Mouse (Mus musculus): ENCODE measurements around the gene Dstyk. TPM values are rescaled to one million over a fixed set of nuclear protein-coding genes. Genes with fewer than 3 reads are reported as not detected.

Gene Dstyk
- polyA plus RNA-seq, 1 experiment from 2014 or later, result 12.5 TPM

- no peak for ATAC-seq (replicated peaks; ENCODE audit: low FRiP score, low read depth)
Measured at GRCm38 (mm10) chr1:132430818-132431217, 13.5 kb downstream of the Dstyk start.

GRCm38 (mm10) chr1:132431716-132432115 is 14.4 kb downstream of the Dstyk start:
- no peak for DNase-seq (ENCODE audit: low spot score)

More at GRCm38 (mm10) chr1:132430818-132431217, 13.5 kb downstream of the Dstyk start:
- Histone ChIP-seq H3K36me3 (ENCODE audit: insufficient read depth, low read length) (peaks cover 5% of the 10 kb centered on the region; the same call in 1 of the 2 replicates), H3K4me1 (replicated peaks; ENCODE audit: insufficient read depth, low read length) (no peaks in the 10 kb centered on the region; the same call in 1 of the 2 replicates), H3K4me2 (ENCODE audit: low read length) (no peak overlapping the region), H3K4me3 (replicated peaks; ENCODE audit: low read depth, low read length) (no peak overlapping the region), H3K9me3 (replicated peaks; ENCODE audit: low read length) (no peaks in the 10 kb centered on the region), H3K27me3 (ENCODE audit: insufficient read depth, low read length) (no peaks in the 10 kb centered on the region), H3K9ac (ENCODE audit: low read depth, low read length) (no peak overlapping the region), H3K27ac (no peak overlapping the region)
- TF ChIP-seq CTCF (IDR thresholded peaks at IDR 0.05; ENCODE audit: low read depth), result no peak
- DNase-seq (ENCODE audit: low spot score), result no peak
- WGBS, result 44% methylated on average over 3 of the region's 3 CpGs

GRCm38 (mm10) chr1:132433349-132433748 is 16.0 kb downstream of the Dstyk start:
- Histone ChIP-seq H3K36me3 (ENCODE audit: insufficient read depth, low read length) (peaks cover 8% of the 10 kb centered on the region; the same call in 1 of the 2 replicates), H3K4me2 (ENCODE audit: low read length) (no peak overlapping the region), H3K4me3 (replicated peaks; ENCODE audit: low read depth, low read length) (no peak overlapping the region), H3K9me3 (replicated peaks; ENCODE audit: low read length) (no peaks in the 10 kb centered on the region), H3K27ac (no peak overlapping the region), H3K27me3 (ENCODE audit: insufficient read depth, low read length) (no peaks in the 10 kb centered on the region), H3K9ac (ENCODE audit: low read depth, low read length) (no peak overlapping the region), H3K4me1 (replicated peaks; ENCODE audit: insufficient read depth, low read length) (no peaks in the 10 kb centered on the region)
- peak; percentile 14 for DNase-seq (ENCODE audit: low spot score)
- no peak for ATAC-seq (replicated peaks; ENCODE audit: low FRiP score, low read depth)
- WGBS, result 42% methylated on average over 5 of the region's 5 CpGs
- no peak for TF ChIP-seq CTCF (IDR thresholded peaks at IDR 0.05; ENCODE audit: low read depth)

More at GRCm38 (mm10) chr1:132431716-132432115, 14.4 kb downstream of the Dstyk start:
- H3K4me3 ChIP-seq (replicated peaks; ENCODE audit: low read depth, low read length), result no peak overlapping the region
- H3K4me1 ChIP-seq (replicated peaks; ENCODE audit: insufficient read depth, low read length), result no peaks in the 10 kb centered on the region
- H3K9ac ChIP-seq (ENCODE audit: low read depth, low read length), result no peak overlapping the region
- no peaks in the 10 kb centered on the region for H3K27me3 ChIP-seq (ENCODE audit: insufficient read depth, low read length)
- no peaks in the 10 kb centered on the region for H3K9me3 ChIP-seq (replicated peaks; ENCODE audit: low read length)
- H3K27ac ChIP-seq, result no peak overlapping the region
- H3K36me3 ChIP-seq (ENCODE audit: insufficient read depth, low read length), result peaks cover 8% of the 10 kb centered on the region; the same call in 1 of the 2 replicates
- no peak overlapping the region for H3K4me2 ChIP-seq (ENCODE audit: low read length)
- TF ChIP-seq CTCF (IDR thresholded peaks at IDR 0.05; ENCODE audit: low read depth), result no peak
- WGBS, result 55% methylated on average over 9 of the region's 9 CpGs
- no peak for ATAC-seq (replicated peaks; ENCODE audit: low FRiP score, low read depth)

- Histone ChIP-seq H3K36me3 (ENCODE audit: insufficient read depth, low read length) (peaks cover 8% of the 10 kb centered on the region; the same call in 1 of the 2 replicates), H3K4me3 (replicated peaks; ENCODE audit: low read depth, low read length) (no peak overlapping the region), H3K27ac (no peak overlapping the region), H3K4me2 (ENCODE audit: low read length) (no peak overlapping the region), H3K4me1 (replicated peaks; ENCODE audit: insufficient read depth, low read length) (no peaks in the 10 kb centered on the region), H3K9ac (ENCODE audit: low read depth, low read length) (no peak overlapping the region), H3K27me3 (ENCODE audit: insufficient read depth, low read length) (no peaks in the 10 kb centered on the region), H3K9me3 (replicated peaks; ENCODE audit: low read length) (no peaks in the 10 kb centered on the region)
- ATAC-seq (replicated peaks; ENCODE audit: low FRiP score, low read depth), result no peak
- WGBS, result 88% methylated on average over 12 of the region's 12 CpGs
- no peak for TF ChIP-seq CTCF (IDR thresholded peaks at IDR 0.05; ENCODE audit: low read depth)
- DNase-seq (ENCODE audit: low spot score), result no peak
Measured at GRCm38 (mm10) chr1:132434032-132434431, 16.7 kb downstream of the Dstyk start.

- H3K9ac ChIP-seq (ENCODE audit: low read depth, low read length), result no peak overlapping the region
- H3K4me3 ChIP-seq (replicated peaks; ENCODE audit: low read depth, low read length), result no peak overlapping the region
- peaks cover 22% of the 10 kb centered on the region for H3K36me3 ChIP-seq (ENCODE audit: insufficient read depth, low read length)
- 76% methylated on average over 4 of the region's 4 CpGs for WGBS
- H3K27ac ChIP-seq, result peak overlapping the region; percentile 55
- DNase-seq (ENCODE audit: low spot score) (no peak), ATAC-seq (replicated peaks; ENCODE audit: low FRiP score, low read depth) (no peak)
- H3K9me3 ChIP-seq (replicated peaks; ENCODE audit: low read length), result no peaks in the 10 kb centered on the region
- no peaks in the 10 kb centered on the region for H3K27me3 ChIP-seq (ENCODE audit: insufficient read depth, low read length)
- TF ChIP-seq CTCF (IDR thresholded peaks at IDR 0.05; ENCODE audit: low read depth), result no peak
- H3K4me1 ChIP-seq (replicated peaks; ENCODE audit: insufficient read depth, low read length), result no peaks in the 10 kb centered on the region
- H3K4me2 ChIP-seq (ENCODE audit: low read length), result no peak overlapping the region
Measured at GRCm38 (mm10) chr1:132436320-132436958, 19.1 kb downstream of the Dstyk start.

- WGBS, result 69% methylated on average over 1 of the region's 1 CpGs
- peak overlapping the region; percentile 55; the same call in 1 of the 2 replicates for H3K27ac ChIP-seq
- no peaks in the 10 kb centered on the region for H3K9me3 ChIP-seq (replicated peaks; ENCODE audit: low read length)
- TF ChIP-seq CTCF (IDR thresholded peaks at IDR 0.05; ENCODE audit: low read depth), result no peak
- H3K4me1 ChIP-seq (replicated peaks; ENCODE audit: insufficient read depth, low read length), result no peaks in the 10 kb centered on the region
- ATAC-seq (replicated peaks; ENCODE audit: low FRiP score, low read depth) (no peak), DNase-seq (ENCODE audit: low spot score) (no peak)
- no peaks in the 10 kb centered on the region for H3K27me3 ChIP-seq (ENCODE audit: insufficient read depth, low read length)
- H3K9ac ChIP-seq (ENCODE audit: low read depth, low read length), result no peak overlapping the region
- no peak overlapping the region for H3K4me3 ChIP-seq (replicated peaks; ENCODE audit: low read depth, low read length)
- H3K36me3 ChIP-seq (ENCODE audit: insufficient read depth, low read length), result peaks cover 27% of the 10 kb centered on the region
- no peak overlapping the region for H3K4me2 ChIP-seq (ENCODE audit: low read length)
Measured at GRCm38 (mm10) chr1:132436960-132437359, 19.6 kb downstream of the Dstyk start.

All from kidney, postnatal 0 days (tissue).